Mouse (Mus musculus) kidney, adult 2 months (tissue): ENCODE results near the gene March1. TPM values are rescaled to one million over a fixed set of nuclear protein-coding genes. Genes with fewer than 3 reads are reported as not detected.

ENCODE experiments used
- DNase-seq: peaks from one replicate; pipeline ENCODE4 v3.0.0; 2021
- H3K27ac ChIP-seq: fragments of 200-500 bp; 2 replicates; pipeline ENCODE4 v1.5.1; 2012; ENCODE audit warnings: low read depth, low read length, control low read depth, inconsistent platforms; ENCODE audit not compliant: insufficient read depth
- H3K27me3 ChIP-seq: fragments of 200-500 bp; replicated peaks from 2 replicates; pipeline ENCODE4 v1.6.1; 2012; ENCODE audit warnings: mild to moderate bottlenecking, moderate library complexity, low read length, inconsistent platforms; ENCODE audit not compliant: control insufficient read depth, insufficient read depth
- H3K36me3 ChIP-seq: fragments of 200-500 bp; 2 replicates; pipeline ENCODE4 v1.6.1; 2012; ENCODE audit warnings: mild to moderate bottlenecking, moderate library complexity, low read length, inconsistent platforms; ENCODE audit not compliant: control insufficient read depth, insufficient read depth
- H3K4me1 ChIP-seq: fragments of 200-500 bp; 2 replicates; pipeline ENCODE4 v1.6.1; 2011; ENCODE audit warnings: low read length; ENCODE audit not compliant: control insufficient read depth, insufficient read depth
- H3K4me3 ChIP-seq: fragments of 200-500 bp; 2 replicates; pipeline ENCODE4 v1.5.1; 2011; ENCODE audit warnings: mild to moderate bottlenecking, low read depth, low read length, control low read depth; ENCODE audit not compliant: insufficient read depth
- CTCF ChIP-seq: fragments of 200-500 bp; conservative IDR thresholded peaks from 2 replicates; pipeline ENCODE4 v1.5.1; 2011; ENCODE audit warnings: low read depth, mild to moderate bottlenecking, control low read depth, low read length, moderate library complexity, mixed read lengths; ENCODE audit not compliant: insufficient read depth, insufficient read length
- POLR2A ChIP-seq: fragments of 200-500 bp; IDR thresholded peaks from one replicate; pipeline ENCODE4 v1.6.1; 2011; ENCODE audit warnings: low read depth, low read length, control low read depth
- WGBS: fragments of 180-500 bp; shearing (Covaris S2); methylation state at CpG from one replicate; pipeline ENCODE4 v1.1.7; 2018; 5-methylcytosine and 5-hydroxymethylcytosine counted together
- polyA plus RNA-seq: library from polyadenylated mRNA; depleted of rRNA; stranded (reverse); fragments of >200 nt; gene quantifications from 2 replicates; pipeline ENCODE4 v1.2.3, GENCODE M21; 2012

The March1 gene
- polyA plus RNA-seq, 1 experiment, result 1.6 TPM

GRCm38 (mm10) chr8:65987665-65988064 lies 370.0 kb downstream of the March1 start:
- Histone ChIP-seq H3K27me3 (no peaks in the 10 kb centered on the region), H3K27ac (no peak overlapping the region), H3K4me3 (no peak overlapping the region), H3K4me1 (no peaks in the 10 kb centered on the region), H3K36me3 (no peaks in the 10 kb centered on the region)
- no peak for DNase-seq
- whole genome bisulfite sequencing, result 89% methylated on average over 1 of the region's 1 CpGs
- TF ChIP-seq POLR2A (no peak), CTCF (no peak)

- no peak for TF ChIP-seq CTCF
- no peak for TF ChIP-seq POLR2A
- WGBS, result 69% methylated on average over 2 of the region's 2 CpGs
- Histone ChIP-seq H3K4me3 (no peak overlapping the region), H3K27ac (no peak overlapping the region), H3K36me3 (no peaks in the 10 kb centered on the region), H3K27me3 (no peaks in the 10 kb centered on the region), H3K4me1 (no peaks in the 10 kb centered on the region)
- no peak for DNase-seq
Observed at GRCm38 (mm10) chr8:66022815-66023214, 405.1 kb downstream of the March1 start.

- TF ChIP-seq POLR2A (no peak), CTCF (no peak)
- Histone ChIP-seq H3K4me3 (no peak overlapping the region), H3K4me1 (no peaks in the 10 kb centered on the region), H3K27me3 (no peaks in the 10 kb centered on the region), H3K36me3 (no peaks in the 10 kb centered on the region), H3K27ac (no peak overlapping the region)
- DNase-seq, result no peak
- WGBS, result 67% methylated on average over 3 of the region's 3 CpGs
Observed at GRCm38 (mm10) chr8:66033651-66034050, 416.0 kb downstream of the March1 start.

GRCm38 (mm10) chr8:66034429-66034828 lies 416.7 kb downstream of the March1 start:
- WGBS, result 85% methylated on average over 3 of the region's 3 CpGs
- H3K4me3 ChIP-seq, result no peak overlapping the region
- no peaks in the 10 kb centered on the region for H3K27me3 ChIP-seq
- DNase-seq, result no peak
- no peak overlapping the region for H3K27ac ChIP-seq
- no peaks in the 10 kb centered on the region for H3K36me3 ChIP-seq
- no peak for TF ChIP-seq CTCF
- no peaks in the 10 kb centered on the region for H3K4me1 ChIP-seq

- WGBS, result 89% methylated on average over 3 of the region's 3 CpGs
- no peak for DNase-seq
- Histone ChIP-seq H3K27me3 (no peaks in the 10 kb centered on the region), H3K36me3 (no peaks in the 10 kb centered on the region), H3K4me1 (no peaks in the 10 kb centered on the region), H3K4me3 (no peak overlapping the region), H3K27ac (no peak overlapping the region)
- TF ChIP-seq CTCF (no peak), POLR2A (no peak)
Observed at GRCm38 (mm10) chr8:66094152-66094551, 476.5 kb downstream of the March1 start.

- Histone ChIP-seq H3K4me1 (no peaks in the 10 kb centered on the region), H3K36me3 (no peaks in the 10 kb centered on the region), H3K27me3 (no peaks in the 10 kb centered on the region), H3K4me3 (no peak overlapping the region), H3K27ac (no peak overlapping the region)
- TF ChIP-seq CTCF (no peak), POLR2A (no peak)
- DNase-seq, result no peak
- 74% methylated on average over 1 of the region's 1 CpGs for WGBS
Observed at GRCm38 (mm10) chr8:66098148-66098547, 480.4 kb downstream of the March1 start.

GRCm38 (mm10) chr8:66119294-66119693 lies 501.6 kb downstream of the March1 start:
- Histone ChIP-seq H3K27me3 (no peaks in the 10 kb centered on the region), H3K4me1 (no peaks in the 10 kb centered on the region), H3K4me3 (no peak overlapping the region), H3K27ac (no peak overlapping the region), H3K36me3 (no peaks in the 10 kb centered on the region)
- WGBS, result 62% methylated on average over 2 of the region's 2 CpGs
- no peak for DNase-seq
- TF ChIP-seq CTCF (no peak), POLR2A (no peak)

- no peak overlapping the region for H3K27ac ChIP-seq
- DNase-seq, result no peak
- no peaks in the 10 kb centered on the region for H3K4me1 ChIP-seq
- no peak for TF ChIP-seq POLR2A
- no peak for TF ChIP-seq CTCF
- H3K27me3 ChIP-seq, result no peaks in the 10 kb centered on the region
- 77% methylated on average over 1 of the region's 1 CpGs for WGBS
- H3K4me3 ChIP-seq, result no peak overlapping the region
- no peaks in the 10 kb centered on the region for H3K36me3 ChIP-seq
Observed at GRCm38 (mm10) chr8:66159648-66160047, 541.9 kb downstream of the March1 start.
